Mouse (Mus musculus) bone marrow macrophage, adult 2 months (primary cell): ENCODE results near the gene Ltn1. TPM values are rescaled to one million over a fixed set of nuclear protein-coding genes. Genes with fewer than 3 reads are reported as not detected.

Experiments used
- H3K27ac ChIP-seq: 2 replicates; pipeline ENCODE4 v1.5.1; 2012; ENCODE audit warnings: low read depth, low read length; ENCODE audit not compliant: insufficient read depth
- H3K4me1 ChIP-seq: 2 replicates; pipeline ENCODE4 v1.6.1; 2012; ENCODE audit warnings: low read length; ENCODE audit not compliant: control insufficient read depth, insufficient read depth
- H3K4me3 ChIP-seq: 2 replicates; pipeline ENCODE4 v1.5.1; 2012; ENCODE audit warnings: mild to moderate bottlenecking, low read length, moderate library complexity; ENCODE audit not compliant: insufficient read depth
- CTCF ChIP-seq: IDR thresholded peaks from 2 replicates; pipeline ENCODE4 v1.5.1; 2012; ENCODE audit warnings: low read depth, mild to moderate bottlenecking, low read length, moderate library complexity
- POLR2A ChIP-seq: IDR thresholded peaks from 2 replicates; pipeline ENCODE4 v1.6.1; 2012; ENCODE audit warnings: mild to moderate bottlenecking, low read depth, low read length, borderline replicate concordance
- polyA plus RNA-seq: library from polyadenylated mRNA; stranded (reverse); fragments of >200 nt; gene quantifications from 2 replicates; pipeline ENCODE4 v1.2.4, GENCODE M21; 2012; ENCODE audit not compliant: missing spikeins, insufficient read depth, insufficient read length

Ltn1 gene
- polyA plus RNA-seq, 1 experiment: 14.1 TPM

DNA sequence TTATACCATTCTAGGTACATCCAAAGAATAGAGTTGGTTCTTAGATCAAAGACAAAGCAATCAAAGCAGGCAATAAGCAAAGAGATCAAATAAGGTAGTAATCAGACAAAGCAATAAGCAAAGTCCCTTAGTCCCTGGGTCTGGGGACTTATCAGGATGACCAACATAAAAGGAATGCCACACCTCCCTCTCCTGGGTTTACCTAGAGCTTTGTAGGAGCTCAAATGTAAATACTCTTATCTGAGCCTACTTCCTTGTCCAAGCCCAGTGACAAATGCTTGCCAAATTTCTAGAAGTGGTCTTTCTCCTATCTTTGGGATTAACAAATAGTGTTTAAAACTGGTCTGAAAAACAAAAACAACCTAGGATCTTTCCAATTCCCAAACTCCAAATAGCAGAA is 10.8 kb upstream of the Ltn1 start:
- Histone ChIP-seq H3K4me1 (peaks cover 5% of the 10 kb centered on the region; the same call in 1 of the 2 replicates), H3K27ac (no peak overlapping the region), H3K4me3 (no peak overlapping the region)
- TF ChIP-seq CTCF: no peak
- TF ChIP-seq POLR2A: no peak

DNA sequence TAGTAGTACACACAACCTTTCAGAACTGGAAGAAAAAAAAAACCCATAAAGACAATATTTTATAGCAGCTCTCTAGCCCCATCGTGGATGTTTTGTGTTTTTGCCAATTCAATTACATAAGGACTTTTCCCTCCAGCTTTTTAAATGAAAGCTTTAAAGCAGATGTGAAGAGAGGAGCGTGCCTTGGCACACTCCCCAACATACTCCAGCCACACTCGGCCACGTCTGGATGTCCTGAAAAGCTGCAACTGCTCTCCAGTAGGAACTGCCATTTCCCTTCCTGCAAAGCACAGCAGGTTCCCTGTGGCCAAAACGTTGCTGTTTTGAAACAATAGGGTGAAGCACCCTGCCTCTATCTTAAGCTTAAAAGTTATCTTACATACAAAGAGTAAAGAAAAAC is 9.9 kb upstream of the Ltn1 start:
- no peak overlapping the region for H3K27ac ChIP-seq
- peaks cover 5% of the 10 kb centered on the region; the same call in 1 of the 2 replicates for H3K4me1 ChIP-seq
- TF ChIP-seq POLR2A (no peak), CTCF (no peak)
- H3K4me3 ChIP-seq: no peak overlapping the region

DNA sequence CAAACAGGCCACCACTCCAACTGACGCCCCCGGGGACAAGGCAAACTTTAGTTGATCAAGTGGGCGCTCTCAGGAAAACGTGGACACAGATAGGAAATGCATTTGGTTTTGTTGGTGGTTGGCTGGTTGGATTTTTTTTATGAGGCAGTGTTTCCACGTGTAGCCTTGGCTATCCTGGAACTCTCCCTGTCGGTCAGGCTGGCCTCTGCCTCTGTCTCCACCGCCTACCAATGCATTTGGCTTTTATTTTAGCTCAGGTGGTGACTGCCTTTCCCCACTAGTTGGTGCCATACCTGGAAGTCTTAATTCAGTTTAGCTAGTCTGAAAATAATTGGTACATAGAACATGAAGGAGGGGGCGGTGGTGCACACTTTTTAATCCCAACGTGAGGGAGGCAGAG is 8.7 kb upstream of the Ltn1 start:
- no peak for TF ChIP-seq POLR2A
- TF ChIP-seq CTCF: no peak
- no peak overlapping the region for H3K27ac ChIP-seq
- H3K4me3 ChIP-seq: peak overlapping the region; percentile 87

DNA sequence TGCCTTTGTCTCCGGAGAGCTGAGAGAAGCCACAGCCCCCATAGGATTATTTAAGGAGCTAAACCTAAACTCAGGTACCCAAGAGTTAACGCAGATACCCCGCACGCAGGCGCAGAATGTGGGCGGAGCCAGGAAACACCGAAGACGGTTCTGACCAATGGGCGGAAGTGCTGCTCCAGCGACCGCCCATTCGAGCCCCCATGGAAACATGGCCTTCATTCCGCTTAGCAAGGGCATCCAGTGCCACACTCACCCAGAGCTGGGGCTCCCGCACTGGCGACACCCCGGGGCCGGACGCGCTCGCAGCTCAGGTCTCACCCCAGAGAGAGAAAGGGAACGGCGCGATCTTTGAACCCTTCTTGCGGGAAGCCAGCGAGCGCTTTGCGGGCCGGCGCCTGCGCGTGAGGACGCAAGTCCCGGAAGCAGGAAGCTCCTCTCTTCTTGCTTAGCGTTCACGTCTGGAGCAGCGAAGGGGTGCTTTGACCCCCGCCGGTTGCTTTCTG is 7.8 kb upstream of the Ltn1 start, which contains the start of gene Rwdd2b:
Gene Rwdd2b (minus strand): TSS at position 390 of the 503 bp plus-strand sequence.
- no peak; the same call in 1 of the 2 replicates for TF ChIP-seq POLR2A
- no peak for TF ChIP-seq CTCF
- peak within 1 kb of the TSS; percentile 88 for H3K27ac ChIP-seq
- H3K4me1 ChIP-seq: peaks cover 5% of the 10 kb centered on the region; the same call in 1 of the 2 replicates
- H3K4me3 ChIP-seq: peak within 1 kb of the TSS; percentile 87

More for the DNA sequence above, 8.7 kb upstream of the Ltn1 start:
- peaks cover 5% of the 10 kb centered on the region; the same call in 1 of the 2 replicates for H3K4me1 ChIP-seq

DNA sequence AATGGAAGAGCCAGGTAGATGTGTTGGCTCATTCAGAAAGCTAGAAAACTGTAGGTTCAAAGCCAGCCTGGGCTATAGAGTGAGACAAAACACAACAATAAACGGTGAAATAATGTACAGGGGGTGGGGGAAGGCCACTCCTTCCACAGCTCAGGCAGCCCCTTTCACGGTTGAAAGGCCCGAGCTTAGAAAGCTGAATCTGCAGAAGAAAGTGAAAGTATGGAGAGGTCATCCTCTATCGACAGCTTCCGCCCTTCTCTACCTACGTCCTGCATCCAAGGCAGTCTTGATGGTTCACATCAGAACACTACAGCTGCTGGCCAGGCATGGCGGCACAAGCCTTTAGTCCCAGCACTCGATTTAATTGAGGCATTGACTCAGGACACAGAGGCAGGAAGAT is 6.3 kb upstream of the Ltn1 start:
- no peak overlapping the region for H3K27ac ChIP-seq
- TF ChIP-seq POLR2A (no peak), CTCF (no peak)
- peaks cover 8% of the 10 kb centered on the region; the same call in 1 of the 2 replicates for H3K4me1 ChIP-seq
- no peak overlapping the region for H3K4me3 ChIP-seq

DNA sequence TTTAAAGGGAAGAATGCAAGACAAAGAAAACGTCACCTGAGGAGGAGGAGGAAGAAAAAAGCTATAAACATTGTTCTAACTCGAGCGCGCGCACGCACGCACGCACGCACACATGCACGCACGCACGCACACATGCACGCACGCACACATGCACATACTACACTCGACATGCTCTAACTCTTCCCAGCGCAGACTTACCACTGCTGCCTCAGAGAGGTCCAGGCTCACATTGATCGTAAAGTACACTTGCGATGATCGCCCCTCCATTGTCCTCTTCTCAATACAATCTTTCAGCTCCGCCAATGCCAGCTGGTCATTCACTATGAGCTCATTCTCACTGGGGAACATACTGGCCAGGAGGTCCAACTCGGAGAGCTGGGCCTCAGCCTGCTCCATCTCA is 4.7 kb upstream of the Ltn1 start:
- Histone ChIP-seq H3K27ac (no peak overlapping the region), H3K4me3 (no peak overlapping the region), H3K4me1 (peaks cover 8% of the 10 kb centered on the region; the same call in 1 of the 2 replicates)
- no peak for TF ChIP-seq CTCF
- TF ChIP-seq POLR2A: no peak

DNA sequence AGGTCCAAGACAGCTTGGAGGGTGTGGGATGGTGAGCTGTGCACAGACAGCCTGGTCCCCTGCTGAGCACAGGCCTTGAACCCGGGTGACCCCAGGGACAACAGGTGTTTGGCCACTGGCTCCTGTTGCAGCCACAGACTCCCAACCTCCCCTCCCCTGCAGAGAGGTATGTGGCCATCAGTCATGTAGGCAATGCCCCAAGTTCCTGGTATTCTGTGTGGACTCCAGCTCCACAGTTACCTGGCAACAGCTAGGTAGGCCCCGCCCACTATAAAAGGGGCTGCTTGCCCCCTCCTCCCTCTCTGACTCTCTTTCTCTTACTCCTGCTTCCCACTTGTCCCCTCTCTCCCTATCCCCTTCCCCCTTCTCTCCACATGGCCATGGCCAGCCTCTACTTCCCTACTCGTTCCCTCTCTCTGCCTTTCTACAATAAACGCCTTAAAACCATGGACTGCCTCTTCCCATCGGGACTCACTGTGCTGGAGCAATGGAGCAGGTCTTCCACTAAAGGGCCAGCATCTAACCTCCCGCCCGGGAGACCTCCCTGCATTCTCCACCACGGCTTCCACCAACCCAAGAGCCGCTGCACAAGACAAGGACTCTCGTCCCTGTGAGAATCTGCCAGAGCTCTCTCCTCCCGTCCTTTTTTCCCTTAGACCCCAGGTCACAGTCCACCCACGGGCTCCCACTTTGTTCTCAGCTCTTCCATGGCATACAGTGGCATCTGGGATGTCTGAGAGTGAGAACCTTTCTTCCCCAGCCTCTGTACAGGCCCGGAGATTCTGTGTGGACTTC is 3.2 kb upstream of the Ltn1 start:
- Histone ChIP-seq H3K4me3 (no peak overlapping the region), H3K27ac (no peak overlapping the region), H3K4me1 (peaks cover 3% of the 10 kb centered on the region; the same call in 1 of the 2 replicates)
- TF ChIP-seq CTCF: no peak
- TF ChIP-seq POLR2A: no peak

DNA sequence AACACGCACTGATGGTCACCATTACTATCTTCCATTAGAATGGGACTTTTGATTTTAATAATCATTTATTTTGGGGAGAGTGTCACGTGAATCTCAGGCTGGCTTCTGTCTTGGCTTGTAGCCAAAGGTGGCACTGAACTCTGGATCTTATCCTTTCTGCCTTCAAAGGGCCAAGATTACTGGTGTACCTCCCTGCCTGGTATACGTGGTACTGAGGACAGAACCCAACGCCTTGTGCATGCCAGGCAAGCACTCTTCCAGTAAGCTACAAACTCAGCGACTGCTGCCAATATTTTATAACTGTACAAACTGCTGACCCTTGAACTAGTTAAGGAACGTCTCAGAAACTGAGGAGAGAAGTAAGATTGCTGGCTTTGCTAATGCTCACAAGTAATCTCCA is 2.5 kb upstream of the Ltn1 start:
- H3K27ac ChIP-seq: no peak overlapping the region
- no peak overlapping the region for H3K4me3 ChIP-seq
- peaks cover 3% of the 10 kb centered on the region; the same call in 1 of the 2 replicates for H3K4me1 ChIP-seq
- no peak for TF ChIP-seq POLR2A
- TF ChIP-seq CTCF: no peak

DNA sequence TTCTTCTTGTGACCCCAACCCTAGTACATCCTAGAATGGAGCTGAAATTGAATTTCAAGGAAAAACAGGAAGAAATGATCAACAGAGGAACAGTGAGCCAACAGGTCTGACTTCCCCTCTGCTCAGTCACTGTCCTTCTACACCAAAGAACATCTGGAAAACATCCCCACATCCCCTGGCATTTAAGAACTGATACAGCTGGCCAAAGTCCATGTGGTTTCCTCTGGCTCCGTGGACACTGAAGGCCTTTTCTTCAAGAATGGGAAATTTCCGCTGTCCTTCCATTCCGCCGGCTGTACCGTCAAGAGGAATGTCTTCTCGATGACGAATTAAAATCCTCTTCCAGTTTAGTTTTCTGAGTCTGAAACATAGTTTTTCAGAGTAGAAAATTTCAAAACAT is 1.9 kb upstream of the Ltn1 start:
- H3K4me1 ChIP-seq: peaks cover 6% of the 10 kb centered on the region
- H3K27ac ChIP-seq: no peak overlapping the region
- H3K4me3 ChIP-seq: no peak overlapping the region
- no peak for TF ChIP-seq POLR2A
- TF ChIP-seq CTCF: no peak

DNA sequence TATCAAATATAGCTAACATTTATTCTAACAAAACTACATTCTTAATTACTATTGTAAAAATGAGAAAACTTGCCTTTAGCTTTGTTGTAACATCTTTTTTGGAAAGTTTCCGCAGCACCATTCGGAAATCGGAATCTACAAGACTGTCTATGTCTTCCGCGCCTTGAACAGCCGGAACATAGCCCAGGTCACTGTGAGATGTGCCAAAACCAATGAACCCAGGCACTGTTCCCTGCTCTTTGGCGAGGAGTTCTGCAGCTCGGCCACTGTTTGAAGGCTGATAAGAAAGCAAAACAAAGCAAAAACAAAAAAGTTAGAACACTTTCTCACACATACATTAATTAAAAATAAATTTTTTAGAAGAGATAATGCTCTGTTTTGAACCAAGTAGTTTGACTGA is 4.9 kb downstream of the Ltn1 start:
- no peak for TF ChIP-seq POLR2A
- no peak for TF ChIP-seq CTCF
- Histone ChIP-seq H3K4me1 (peaks cover 3% of the 10 kb centered on the region; the same call in 1 of the 2 replicates), H3K27ac (no peak overlapping the region), H3K4me3 (no peak overlapping the region)
